Mouse (Mus musculus): ENCODE measurements around the gene Olfr157. TPM values are rescaled to one million over a fixed set of nuclear protein-coding genes. Genes with fewer than 3 reads are reported as not detected.

The Olfr157 gene
- total and polyA plus RNA-seq, 2 experiments from 2014 or later, result not detected

- DNase-seq (ENCODE audit: low spot score) (no peak), ATAC-seq (ENCODE audit: low FRiP score) (no peak)
- no peaks in the 10 kb centered on the region for H3K36me3 ChIP-seq (ENCODE audit: insufficient read depth, low read length)
- WGBS, result 75% methylated on average over 8 of the region's 8 CpGs
- H3K27me3 ChIP-seq (ENCODE audit: insufficient read depth, low read length), result no peaks in the 10 kb centered on the region
- no peaks in the 10 kb centered on the region for H3K9me3 ChIP-seq (ENCODE audit: low read length)
- H3K9ac ChIP-seq (replicated peaks; ENCODE audit: low read length, poor library complexity, severe bottlenecking), result no peak overlapping the region
- H3K4me2 ChIP-seq (ENCODE audit: low read depth, low read length, poor library complexity, severe bottlenecking), result no peak overlapping the region
- no peaks in the 10 kb centered on the region for H3K4me1 ChIP-seq (ENCODE audit: insufficient read depth, low read length)
- no peak overlapping the region for H3K27ac ChIP-seq (ENCODE audit: low read depth, low read length)
- no peak for TF ChIP-seq CTCF (IDR thresholded peaks at IDR 0.05)
- H3K4me3 ChIP-seq (ENCODE audit: low read depth, low read length), result no peak overlapping the region
Measured at GRCm38 (mm10) chr4:43854101-43854500, 14.1 kb upstream of the Olfr157 start.

GRCm38 (mm10) chr4:43851265-43851664, 11.3 kb upstream of the Olfr157 start, which contains the start of gene Olfr155:
Olfr155 (plus strand) TSS chr4:43851565.
- no peak within 1 kb of the TSS for H3K9ac ChIP-seq (replicated peaks; ENCODE audit: low read length, poor library complexity, severe bottlenecking)
- ATAC-seq (ENCODE audit: low FRiP score) (no peak), DNase-seq (ENCODE audit: low spot score) (no peak)
- H3K4me2 ChIP-seq (ENCODE audit: low read depth, low read length, poor library complexity, severe bottlenecking), result no peak within 1 kb of the TSS
- no peaks in the 10 kb centered on the region for H3K4me1 ChIP-seq (ENCODE audit: insufficient read depth, low read length)
- no peak for TF ChIP-seq CTCF (IDR thresholded peaks at IDR 0.05)
- H3K9me3 ChIP-seq (ENCODE audit: low read length), result no peaks in the 10 kb centered on the region
- H3K36me3 ChIP-seq (ENCODE audit: insufficient read depth, low read length), result no peaks in the 10 kb centered on the region
- no peak within 1 kb of the TSS for H3K4me3 ChIP-seq (ENCODE audit: low read depth, low read length)
- WGBS, result 82% methylated on average over 6 of the region's 6 CpGs
- H3K27me3 ChIP-seq (ENCODE audit: insufficient read depth, low read length), result no peaks in the 10 kb centered on the region; the same call in 1 of the 2 replicates
- H3K27ac ChIP-seq (ENCODE audit: low read depth, low read length), result no peak within 1 kb of the TSS

- Histone ChIP-seq H3K27ac (ENCODE audit: low read depth, low read length) (no peak overlapping the region), H3K9ac (replicated peaks; ENCODE audit: low read length, poor library complexity, severe bottlenecking) (no peak overlapping the region), H3K4me3 (ENCODE audit: low read depth, low read length) (no peak overlapping the region), H3K36me3 (ENCODE audit: insufficient read depth, low read length) (no peaks in the 10 kb centered on the region), H3K27me3 (ENCODE audit: insufficient read depth, low read length) (no peaks in the 10 kb centered on the region), H3K4me2 (ENCODE audit: low read depth, low read length, poor library complexity, severe bottlenecking) (no peak overlapping the region), H3K9me3 (ENCODE audit: low read length) (no peaks in the 10 kb centered on the region), H3K4me1 (ENCODE audit: insufficient read depth, low read length) (no peaks in the 10 kb centered on the region)
- no peak for TF ChIP-seq CTCF (IDR thresholded peaks at IDR 0.05)
- DNase-seq (ENCODE audit: low spot score) (no peak), ATAC-seq (ENCODE audit: low FRiP score) (no peak)
- WGBS, result 69% methylated on average over 3 of the region's 3 CpGs
Measured at GRCm38 (mm10) chr4:43838326-43838725, 1.7 kb downstream of the Olfr157 start.

- no peaks in the 10 kb centered on the region for H3K36me3 ChIP-seq (ENCODE audit: insufficient read depth, low read length)
- no peaks in the 10 kb centered on the region for H3K27me3 ChIP-seq (ENCODE audit: insufficient read depth, low read length)
- no peaks in the 10 kb centered on the region for H3K4me1 ChIP-seq (ENCODE audit: insufficient read depth, low read length)
- 70% methylated on average over 4 of the region's 4 CpGs for WGBS
- DNase-seq (ENCODE audit: low spot score), result no peak
- H3K4me3 ChIP-seq (ENCODE audit: low read depth, low read length), result no peak overlapping the region
- H3K27ac ChIP-seq (ENCODE audit: low read depth, low read length), result no peak overlapping the region
- no peak overlapping the region for H3K9ac ChIP-seq (replicated peaks; ENCODE audit: low read length, poor library complexity, severe bottlenecking)
- TF ChIP-seq CTCF (IDR thresholded peaks at IDR 0.05), result no peak
- H3K9me3 ChIP-seq (ENCODE audit: low read length), result no peaks in the 10 kb centered on the region
- no peak overlapping the region for H3K4me2 ChIP-seq (ENCODE audit: low read depth, low read length, poor library complexity, severe bottlenecking)
- ATAC-seq (ENCODE audit: low FRiP score), result no peak
Measured at GRCm38 (mm10) chr4:43834749-43835148, 5.3 kb downstream of the Olfr157 start.

GRCm38 (mm10) chr4:43833752-43834151, 6.2 kb downstream of the Olfr157 start:
- DNase-seq (ENCODE audit: low spot score) (no peak), ATAC-seq (ENCODE audit: low FRiP score) (no peak)
- no peak overlapping the region for H3K4me3 ChIP-seq (ENCODE audit: low read depth, low read length)
- no peaks in the 10 kb centered on the region for H3K36me3 ChIP-seq (ENCODE audit: insufficient read depth, low read length)
- H3K9me3 ChIP-seq (ENCODE audit: low read length), result no peaks in the 10 kb centered on the region
- H3K4me2 ChIP-seq (ENCODE audit: low read depth, low read length, poor library complexity, severe bottlenecking), result no peak overlapping the region
- no peak for TF ChIP-seq CTCF (IDR thresholded peaks at IDR 0.05)
- 60% methylated on average over 5 of the region's 5 CpGs for WGBS
- H3K9ac ChIP-seq (replicated peaks; ENCODE audit: low read length, poor library complexity, severe bottlenecking), result no peak overlapping the region
- H3K4me1 ChIP-seq (ENCODE audit: insufficient read depth, low read length), result no peaks in the 10 kb centered on the region
- no peaks in the 10 kb centered on the region for H3K27me3 ChIP-seq (ENCODE audit: insufficient read depth, low read length)
- no peak overlapping the region for H3K27ac ChIP-seq (ENCODE audit: low read depth, low read length)

GRCm38 (mm10) chr4:43832031-43832430, 8.0 kb downstream of the Olfr157 start:
- no peaks in the 10 kb centered on the region for H3K27me3 ChIP-seq (ENCODE audit: insufficient read depth, low read length)
- no peak for TF ChIP-seq CTCF (IDR thresholded peaks at IDR 0.05)
- H3K27ac ChIP-seq (ENCODE audit: low read depth, low read length), result no peak overlapping the region
- DNase-seq (ENCODE audit: low spot score) (no peak), ATAC-seq (ENCODE audit: low FRiP score) (no peak)
- H3K9ac ChIP-seq (replicated peaks; ENCODE audit: low read length, poor library complexity, severe bottlenecking), result no peak overlapping the region
- no peak overlapping the region for H3K4me3 ChIP-seq (ENCODE audit: low read depth, low read length)
- 70% methylated on average over 5 of the region's 5 CpGs for WGBS
- no peaks in the 10 kb centered on the region for H3K9me3 ChIP-seq (ENCODE audit: low read length)
- no peak overlapping the region for H3K4me2 ChIP-seq (ENCODE audit: low read depth, low read length, poor library complexity, severe bottlenecking)
- H3K36me3 ChIP-seq (ENCODE audit: insufficient read depth, low read length), result no peaks in the 10 kb centered on the region
- H3K4me1 ChIP-seq (ENCODE audit: insufficient read depth, low read length), result no peaks in the 10 kb centered on the region
